Mouse (Mus musculus): ENCODE results near the gene Qrfp.

DNA sequence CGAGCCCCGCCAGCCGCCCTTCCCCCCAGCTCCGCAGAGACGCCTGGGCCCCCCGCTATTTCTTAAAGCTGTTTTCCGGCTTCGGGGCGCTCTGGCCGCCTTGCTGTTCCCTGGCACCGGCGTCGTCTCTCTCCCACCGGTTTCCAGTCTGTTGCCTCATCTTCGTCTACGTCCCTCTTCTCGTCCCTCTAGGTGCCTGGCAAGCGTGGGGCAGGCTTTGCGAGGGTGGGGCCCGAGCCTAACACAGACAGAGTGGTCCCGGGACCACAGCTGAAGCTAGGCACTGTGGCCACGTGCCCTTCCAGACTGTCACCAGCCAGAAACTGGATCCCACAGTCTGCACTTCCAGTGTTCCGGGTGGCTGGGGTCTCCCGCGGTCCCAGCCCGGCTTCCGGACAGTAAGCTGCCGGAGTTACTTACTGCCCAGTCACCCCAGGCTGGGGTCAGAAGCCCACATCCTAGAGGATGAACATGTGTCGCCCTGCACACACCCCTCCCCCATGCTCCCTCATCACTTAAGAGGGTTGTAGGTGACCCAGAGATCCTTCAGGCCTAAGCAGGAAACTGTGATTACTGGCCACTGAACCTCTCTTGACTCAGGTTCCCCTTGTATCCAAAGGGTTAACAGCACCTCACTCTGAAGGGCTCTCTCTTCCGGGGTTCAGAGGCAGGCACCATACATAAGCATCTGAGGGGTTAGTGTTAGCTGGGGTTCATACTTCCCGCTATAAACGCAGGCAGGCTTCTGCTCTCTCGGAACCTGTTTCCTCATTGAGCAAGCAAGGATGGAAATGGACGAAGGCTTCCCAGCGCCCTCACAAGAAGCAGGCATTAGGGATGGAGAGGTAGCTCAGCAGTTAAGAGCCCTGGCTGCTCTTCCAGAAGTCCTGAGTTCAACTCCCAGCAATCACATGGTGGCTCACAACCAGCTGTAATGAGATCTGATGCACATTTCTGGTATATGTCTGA is 36.6 kb upstream of the Qrfp start:
- TF ChIP-seq CTCF (IDR thresholded peaks at IDR 0.05; ENCODE audit: borderline replicate concordance, extremely low read depth, insufficient read depth, insufficient read length) (no peak), POLR2A (IDR thresholded peaks at IDR 0.05; ENCODE audit: borderline replicate concordance, extremely low read depth, insufficient read depth, insufficient read length, poor library complexity, severe bottlenecking) (no peak)
